26 mouse cellular contexts compared by ENCODE assay signal in the genomic region with DNA sequence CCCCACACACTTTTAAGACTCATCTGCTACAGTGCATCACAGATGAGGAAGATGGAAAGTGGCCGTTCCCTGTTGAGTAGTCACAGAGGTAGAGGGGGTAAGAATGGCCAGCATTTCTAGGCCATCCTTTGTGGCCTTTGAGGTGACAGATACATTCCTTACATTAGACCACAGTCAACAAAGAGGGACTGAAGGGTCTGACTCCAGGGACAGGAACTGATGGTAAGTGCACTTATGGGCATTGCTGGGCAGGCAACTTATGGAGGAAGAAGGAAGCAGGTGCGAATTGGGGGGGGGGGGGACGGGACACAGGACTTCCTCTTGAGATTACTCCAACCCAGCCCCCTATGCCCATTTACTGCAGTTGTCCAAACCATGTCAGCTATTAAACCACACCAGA.
A peak's percentile ranks its signal among the peaks of the same experiment; 100 is the strongest.
DNase-seq lines count a peak whose midpoint lies in the region; ATAC-seq and TF ChIP-seq lines count a peak whose summit lies in the region.
"Had no signal": no experiment of that assay in that cellular context is flagged by ENCODE, and none has a peak within 500 bp of the region (broad histone marks: within the 10 kb centered on the region; RNA-seq: fewer than 3 reads in every experiment).

No protein-coding gene starts in this region.

- H3K36me3 ChIP-seq in kidney, postnatal 0 days (ENCODE audit: insufficient read depth, low read length), result no peaks in the 10 kb centered on the region
- H3K36me3 ChIP-seq in embryonic facial prominence, embryonic 10.5 days (replicated peaks), result 0 out of 2 replicates have a peak, but pooled peaks cover 3% of the 10 kb centered on the region
- H3K36me3 ChIP-seq: hindbrain, embryonic 12.5 days; hindbrain, embryonic 15.5 days had no signal

- no peak for TF ChIP-seq CTCF in kidney, postnatal 0 days (IDR thresholded peaks at IDR 0.05; ENCODE audit: low read depth)

- no peaks in the 10 kb centered on the region for H3K9me3 ChIP-seq in kidney, postnatal 0 days (replicated peaks; ENCODE audit: low read length)
- H3K9me3 ChIP-seq in embryonic facial prominence, embryonic 10.5 days, result no peaks in the 10 kb centered on the region
- H3K9me3 ChIP-seq: forebrain, embryonic 13.5 days; heart, embryonic 10.5 days; hindbrain, embryonic 12.5 days; hindbrain, embryonic 15.5 days had no signal

- DNase-seq in heart, adult 11 months, result peak; percentile 84
- DNase-seq in heart, adult 9 months (ENCODE audit: low spot score in 2 of 2), result no peak
- DNase-seq in kidney, postnatal 0 days (ENCODE audit: low spot score), result no peak
- DNase-seq in kidney, adult 11 months, result no peak
- DNase-seq in urinary bladder, postnatal 4 days (ENCODE audit: low spot score in 2 of 2), result no peak
- DNase-seq in embryonic facial prominence, embryonic 10.5 days (ENCODE audit: low spot score), result no peak
- DNase-seq: adrenal gland, adult 2 months; adrenal gland, postnatal 14 days; cerebellum, adult 11 months; cerebellum, adult 2 months; cerebellum, adult 9-11 months; cerebellum, postnatal 25 days; embryo, embryonic 11 days; gastrocnemius, postnatal 10 days; gastrocnemius, postnatal 36 days; heart, postnatal 14 days; heart, postnatal 4 days had no signal

- no peak overlapping the region for H3K4me2 ChIP-seq in kidney, postnatal 0 days (ENCODE audit: low read length)
- H3K4me2 ChIP-seq: forebrain, embryonic 13.5 days; heart, embryonic 13.5 days; hindbrain, embryonic 12.5 days; hindbrain, embryonic 15.5 days had no signal

- no peak overlapping the region for H3K9ac ChIP-seq in kidney, postnatal 0 days (ENCODE audit: low read depth, low read length)
- H3K9ac ChIP-seq: forebrain, embryonic 13.5 days; heart, embryonic 13.5 days; hindbrain, embryonic 12.5 days; hindbrain, embryonic 15.5 days had no signal

- ATAC-seq in kidney, postnatal 0 days (replicated peaks; ENCODE audit: low FRiP score, low read depth), result no peak
- peak; percentile 57 to 68 for ATAC-seq in hematopoietic stem cell, adult 5-6 weeks (replicated peaks in 1 of 2; ENCODE audit: insufficient read depth in 1 of 2, low FRiP score in 2 of 2, low TSS enrichment in 1 of 2, low read depth in 1 of 2, poor library complexity in 2 of 2, severe bottlenecking in 2 of 2)
- ATAC-seq: CD4-positive, CD25-positive, alpha-beta regulatory T cell, adult 4 months; forebrain, embryonic 13.5 days; forebrain, embryonic 16.5 days had no signal

- H3K4me3 ChIP-seq in kidney, postnatal 0 days (replicated peaks; ENCODE audit: low read depth, low read length), result no peak overlapping the region
- H3K4me3 ChIP-seq in embryonic facial prominence, embryonic 10.5 days, result no peak overlapping the region
- H3K4me3 ChIP-seq: forebrain, embryonic 10.5 days; forebrain, embryonic 13.5 days; heart, embryonic 10.5 days; heart, embryonic 13.5 days; hindbrain, embryonic 12.5 days; hindbrain, embryonic 15.5 days had no signal

- H3K4me1 ChIP-seq in kidney, postnatal 0 days (replicated peaks; ENCODE audit: insufficient read depth, low read length), result peaks cover 8% of the 10 kb centered on the region; the same call in 1 of the 2 replicates
- H3K4me1 ChIP-seq in embryonic facial prominence, embryonic 10.5 days, result peaks cover 20% of the 10 kb centered on the region

- WGBS in kidney, postnatal 0 days, result 63% methylated on average over 3 of the region's 3 CpGs
- 90% methylated on average over 3 of the region's 3 CpGs for WGBS in embryonic facial prominence, embryonic 10.5 days

- H3K27me3 ChIP-seq in kidney, postnatal 0 days (ENCODE audit: insufficient read depth, low read length), result no peaks in the 10 kb centered on the region
- no peaks in the 10 kb centered on the region for H3K27me3 ChIP-seq in embryonic facial prominence, embryonic 10.5 days (replicated peaks; ENCODE audit: low read depth, poor library complexity, severe bottlenecking)
- H3K27me3 ChIP-seq: forebrain, embryonic 13.5 days; heart, embryonic 13.5 days; hindbrain, embryonic 12.5 days; hindbrain, embryonic 15.5 days had no signal

- H3K27ac ChIP-seq in kidney, postnatal 0 days, result peak overlapping the region; percentile 25; the same call in 1 of the 2 replicates
- H3K27ac ChIP-seq in embryonic facial prominence, embryonic 10.5 days (replicated peaks), result no peak overlapping the region
- H3K27ac ChIP-seq: forebrain, embryonic 13.5 days; heart, embryonic 13.5 days; hindbrain, embryonic 12.5 days; hindbrain, embryonic 15.5 days had no signal
